Mouse (Mus musculus): ENCODE data around the gene N4bp2l2.

DNA sequence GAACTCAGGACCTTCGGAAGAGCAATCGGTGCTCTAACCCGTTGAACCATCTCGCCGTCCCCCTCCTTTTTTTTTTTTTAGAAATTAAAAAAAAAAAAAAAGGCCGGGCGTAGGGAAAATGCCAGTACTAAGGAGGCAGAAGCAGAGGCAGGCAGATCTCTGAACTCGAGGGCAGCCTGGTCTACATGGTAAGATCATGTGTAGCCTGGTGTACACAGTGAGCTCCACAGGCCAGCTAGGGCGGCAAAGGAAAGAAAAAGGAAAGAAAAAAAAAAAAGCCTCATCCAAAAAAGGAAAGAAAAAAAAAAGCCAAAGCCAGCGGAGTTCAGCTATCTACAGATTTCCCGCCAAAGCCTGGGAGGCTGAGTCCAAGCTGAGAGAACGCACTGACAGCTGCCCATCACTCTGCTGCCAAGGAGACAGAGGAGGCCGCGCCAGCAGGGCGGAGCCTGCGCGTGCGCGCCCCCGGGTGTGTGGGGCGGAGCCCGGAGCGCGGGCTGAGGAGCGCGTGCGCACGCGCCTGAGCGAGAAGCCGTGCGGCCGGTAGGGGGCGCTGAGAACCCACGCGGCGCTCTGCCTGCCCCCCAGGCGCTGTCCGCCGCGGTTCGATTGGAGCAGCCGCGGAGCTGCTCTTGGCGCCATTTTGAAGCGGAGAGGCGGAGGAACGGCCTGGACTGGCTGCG is 7.3 kb upstream of the N4bp2l2 start, which contains the start of gene Pds5b:
- TF ChIP-seq CTCF (IDR thresholded peaks at IDR 0.05; ENCODE audit: extremely low read depth, insufficient read depth, low read length): peak; percentile 58
- TF ChIP-seq POLR2A (IDR thresholded peaks at IDR 0.05; ENCODE audit: extremely low read depth, insufficient read depth, low read length): no peak
